Mouse (Mus musculus) liver, adult 2 months (tissue): ENCODE measurements around the gene Mtg2. TPM values are rescaled to one million over a fixed set of nuclear protein-coding genes. Genes with fewer than 3 reads are reported as not detected.

Source experiments
- DNase-seq: peaks from one replicate; pipeline ENCODE4 v3.0.0-alpha.2; 2011; ENCODE audit warnings: low read depth, low spot score; ENCODE audit errors: extremely low read depth
- H3K27ac ChIP-seq: fragments of 200-500 bp; replicated peaks from 2 replicates; pipeline ENCODE4 v1.5.1; 2012; ENCODE audit warnings: low read depth, mild to moderate bottlenecking, control low read depth, inconsistent platforms, low read length; ENCODE audit not compliant: insufficient read depth
- H3K27me3 ChIP-seq: fragments of 200-500 bp; 2 replicates; pipeline ENCODE4 v1.6.1; 2012; ENCODE audit warnings: mild to moderate bottlenecking, moderate library complexity, low read length, inconsistent platforms; ENCODE audit not compliant: control insufficient read depth, insufficient read depth
- H3K36me3 ChIP-seq: fragments of 200-500 bp; 2 replicates; pipeline ENCODE4 v1.6.1; 2012; ENCODE audit warnings: low read length, inconsistent platforms; ENCODE audit not compliant: control insufficient read depth, insufficient read depth
- H3K4me1 ChIP-seq: fragments of 200-500 bp; 2 replicates; pipeline ENCODE4 v1.6.1; 2011; ENCODE audit warnings: low read length; ENCODE audit not compliant: control insufficient read depth, insufficient read depth
- H3K4me3 ChIP-seq: fragments of 200-500 bp; 2 replicates; pipeline ENCODE4 v1.5.1; 2011; ENCODE audit warnings: low read depth, mild to moderate bottlenecking, control low read depth, low read length, moderate library complexity; ENCODE audit not compliant: insufficient read depth
- H3K79me2 ChIP-seq: fragments of 200-500 bp; 2 replicates; pipeline ENCODE4 v1.6.1; 2012; ENCODE audit warnings: inconsistent platforms, mild to moderate bottlenecking, low read length, moderate library complexity; ENCODE audit not compliant: control insufficient read depth, insufficient read depth
- H3K9ac ChIP-seq: fragments of 200-500 bp; 2 replicates; pipeline ENCODE4 v1.6.1; 2012; ENCODE audit warnings: low read depth, mild to moderate bottlenecking, control low read depth, inconsistent platforms, low read length
- CTCF ChIP-seq: fragments of 200-500 bp; IDR thresholded peaks from 2 replicates; pipeline ENCODE4 v1.5.1; 2011; ENCODE audit warnings: low read depth, low read length, control low read depth
- POLR2A ChIP-seq: fragments of 200-500 bp; IDR thresholded peaks from 2 replicates; pipeline ENCODE4 v1.6.1; 2011; ENCODE audit warnings: low read length, control low read depth; ENCODE audit not compliant: insufficient read depth; ENCODE audit errors: extremely low read depth
- WGBS: fragments of 180-500 bp; shearing (Covaris S2); methylation state at CpG from one replicate; pipeline ENCODE4 v1.1.7; 2018; 5-methylcytosine and 5-hydroxymethylcytosine counted together
- polyA plus RNA-seq: library from polyadenylated mRNA; depleted of rRNA; stranded (reverse); fragments of >200 nt; gene quantifications from 2 replicates; pipeline ENCODE4 v1.2.3, GENCODE M21; 2012; rRNA removed
- total RNA-seq: library from RNA; depleted of rRNA; stranded (reverse); fragments of >200 nt; gene quantifications from 2 replicates; pipeline ENCODE4 v1.2.3, GENCODE M21; 2014; rRNA removed

Gene Mtg2
- 19.6 and 22.4 TPM in 2 replicates for total RNA-seq
- polyA plus RNA-seq: 15.6 and 17.8 TPM in 2 replicates

GRCm38 (mm10) chr2:180070481-180071453, at the start of gene Mtg2:
TSS of gene Mtg2 (plus strand) at chr2:180070588.
- WGBS: 5% methylated on average over 58 of the region's 58 CpGs
- Histone ChIP-seq H3K4me1 (peaks cover 5% of the 10 kb centered on the region), H3K36me3 (no peaks in the 10 kb centered on the region; the same call in 1 of the 2 replicates), H3K9ac (peak within 1 kb of the TSS; percentile 79), H3K79me2 (no peaks in the 10 kb centered on the region), H3K27ac (peak within 1 kb of the TSS; percentile 67), H3K27me3 (no peaks in the 10 kb centered on the region), H3K4me3 (peak within 1 kb of the TSS; percentile 84)
- TF ChIP-seq CTCF: no peak
- peak; percentile 87; the same call in 1 of the 2 replicates for TF ChIP-seq POLR2A
- peak; percentile 72 for DNase-seq

GRCm38 (mm10) chr2:180020919-180021318, 49.5 kb upstream of the Mtg2 start:
- no peak for DNase-seq
- H3K27me3 ChIP-seq: no peaks in the 10 kb centered on the region
- no peak overlapping the region for H3K4me3 ChIP-seq
- no peaks in the 10 kb centered on the region for H3K36me3 ChIP-seq
- H3K9ac ChIP-seq: no peak overlapping the region
- TF ChIP-seq CTCF (no peak), POLR2A (no peak)
- peaks cover 9% of the 10 kb centered on the region for H3K79me2 ChIP-seq
- peaks cover 5% of the 10 kb centered on the region for H3K4me1 ChIP-seq
- WGBS: 82% methylated on average over 8 of the region's 8 CpGs
- H3K27ac ChIP-seq: no peak overlapping the region

- Histone ChIP-seq H3K4me3 (no peak overlapping the region), H3K9ac (no peak overlapping the region), H3K4me1 (peaks cover 14% of the 10 kb centered on the region), H3K27me3 (no peaks in the 10 kb centered on the region), H3K79me2 (peaks cover 20% of the 10 kb centered on the region), H3K27ac (no peak overlapping the region), H3K36me3 (no peaks in the 10 kb centered on the region)
- TF ChIP-seq POLR2A (no peak), CTCF (no peak)
- 71% methylated on average over 6 of the region's 6 CpGs for WGBS
- no peak for DNase-seq
Measured at GRCm38 (mm10) chr2:180022751-180023150, 47.6 kb upstream of the Mtg2 start.

- Histone ChIP-seq H3K27ac (peak within 1 kb of the TSS; percentile 70), H3K4me3 (peak within 1 kb of the TSS; percentile 97), H3K36me3 (no peaks in the 10 kb centered on the region), H3K9ac (peak within 1 kb of the TSS; percentile 95), H3K4me1 (peaks cover 14% of the 10 kb centered on the region), H3K27me3 (no peaks in the 10 kb centered on the region), H3K79me2 (peaks cover 20% of the 10 kb centered on the region)
- TF ChIP-seq POLR2A: peak; percentile 73; the same call in 1 of the 2 replicates
- no peak for TF ChIP-seq CTCF
- peak; percentile 78 for DNase-seq
- WGBS: under 1% methylated on average over 74 of the region's 80 CpGs
Measured at GRCm38 (mm10) chr2:180024401-180025098, 45.8 kb upstream of the Mtg2 start, which contains the start of gene Lsm14b. TSS of gene Lsm14b (plus strand) at chr2:180024987.

GRCm38 (mm10) chr2:180025135-180025860, 45.1 kb upstream of the Mtg2 start:
- Histone ChIP-seq H3K36me3 (peaks cover 2% of the 10 kb centered on the region; the same call in 1 of the 2 replicates), H3K4me3 (peak overlapping the region; percentile 97), H3K79me2 (peaks cover 20% of the 10 kb centered on the region), H3K27me3 (no peaks in the 10 kb centered on the region), H3K27ac (peak overlapping the region; percentile 70), H3K9ac (peak overlapping the region; percentile 95), H3K4me1 (peaks cover 14% of the 10 kb centered on the region)
- TF ChIP-seq POLR2A (no peak), CTCF (no peak)
- WGBS: 1% methylated on average over 80 of the region's 84 CpGs
- no peak for DNase-seq
